Mouse (Mus musculus) forebrain, embryonic 10.5 days (tissue): Measurements from ENCODE around the gene Med12. TPM values are rescaled to one million over a fixed set of nuclear protein-coding genes. Genes with fewer than 3 reads are reported as not detected.

Experiments
- DNase-seq: peaks from one replicate; pipeline ENCODE4 v3.0.0-alpha.2; 2017; ENCODE audit warnings: low spot score; ENCODE audit errors: extremely low spot score
- H3K27ac ChIP-seq: fragments of 300-500 bp; sonication (generic); 2 replicates; pipeline ENCODE4 v1.5.1; 2016; ENCODE audit warnings: mild to moderate bottlenecking
- H3K27me3 ChIP-seq: fragments of 300-500 bp; sonication (generic); 2 replicates; pipeline ENCODE4 v1.6.1; 2016; ENCODE audit warnings: mild to moderate bottlenecking; ENCODE audit not compliant: poor library complexity, severe bottlenecking
- H3K36me3 ChIP-seq: fragments of 300-500 bp; sonication (generic); replicated peaks from 2 replicates; pipeline ENCODE4 v1.6.1; 2016; ENCODE audit warnings: mild to moderate bottlenecking, moderate library complexity
- H3K4me1 ChIP-seq: fragments of 300-500 bp; sonication (generic); 2 replicates; pipeline ENCODE4 v1.6.1; 2016
- H3K4me3 ChIP-seq: fragments of 300-500 bp; sonication (generic); 2 replicates; pipeline ENCODE4 v1.5.1; 2016; ENCODE audit warnings: mild to moderate bottlenecking, moderate library complexity
- H3K9me3 ChIP-seq: fragments of 300-500 bp; sonication (generic); 2 replicates; pipeline ENCODE4 v1.6.1; 2016; ENCODE audit warnings: mild to moderate bottlenecking, moderate library complexity
- WGBS: fragments of 180-500 bp; shearing (Covaris S2); methylation state at CpG from one replicate; pipeline ENCODE4 v1.1.7; 2016; 5-methylcytosine and 5-hydroxymethylcytosine counted together
- polyA plus RNA-seq: library from polyadenylated mRNA; unstranded; fragments of >200 nt; fragmentation: Nextera tagmentation; extraction: Ambion mirVana; gene quantifications from 2 replicates; pipeline ENCODE4 v1.2.1, GENCODE M21; 2016

The Med12 gene
- polyA plus RNA-seq, 1 experiment from 2014 or later = 33.8 TPM

DNA sequence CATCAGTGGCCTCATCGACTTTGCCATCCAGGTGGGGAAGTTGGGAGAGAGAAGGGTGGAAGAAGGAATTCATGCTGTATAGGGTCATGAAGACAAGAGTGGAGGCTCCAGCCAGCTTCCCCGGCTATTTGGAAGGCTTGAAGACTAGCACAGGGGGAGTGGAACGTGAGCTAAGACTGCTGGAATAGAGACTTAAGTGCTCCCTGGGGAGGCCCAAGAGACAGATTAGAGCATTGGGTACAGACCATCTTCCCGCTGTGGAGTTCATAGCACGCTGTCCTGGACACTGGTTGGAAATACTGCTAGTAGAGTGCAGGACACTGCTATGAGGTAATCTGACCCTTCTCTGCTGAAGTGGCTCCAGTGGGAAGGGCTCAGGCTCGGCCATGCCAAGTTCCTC lies 9.0 kb downstream of the Med12 start:
- peaks cover 99% of the 10 kb centered on the region for H3K36me3 ChIP-seq
- WGBS = 91% methylated on average over 6 of the region's 6 CpGs

GRCm38 (mm10) chrX:101285534-101285933 lies 11.7 kb downstream of the Med12 start:
- Histone ChIP-seq H3K4me1 (no peaks in the 10 kb centered on the region), H3K9me3 (no peaks in the 10 kb centered on the region), H3K36me3 (peaks cover 99% of the 10 kb centered on the region), H3K27ac (no peak overlapping the region), H3K27me3 (peaks cover 96% of the 10 kb centered on the region), H3K4me3 (no peak overlapping the region)
- peak; percentile 37 for DNase-seq
- WGBS = 33% methylated on average over 6 of the region's 6 CpGs

More for the DNA sequence above, 9.0 kb downstream of the Med12 start:
- H3K27ac ChIP-seq = no peak overlapping the region
- no peaks in the 10 kb centered on the region for H3K4me1 ChIP-seq
- H3K9me3 ChIP-seq = no peaks in the 10 kb centered on the region
- peaks cover 76% of the 10 kb centered on the region for H3K27me3 ChIP-seq
- no peak for DNase-seq
- no peak overlapping the region for H3K4me3 ChIP-seq

- DNase-seq = no peak
- Histone ChIP-seq H3K4me3 (no peak overlapping the region), H3K27me3 (peaks cover 94% of the 10 kb centered on the region), H3K36me3 (peaks cover 99% of the 10 kb centered on the region), H3K4me1 (no peaks in the 10 kb centered on the region), H3K9me3 (no peaks in the 10 kb centered on the region), H3K27ac (no peak overlapping the region)
- 93% methylated on average over 14 of the region's 14 CpGs for WGBS
Measured at GRCm38 (mm10) chrX:101285953-101286670, 12.3 kb downstream of the Med12 start.

- WGBS = 88% methylated on average over 3 of the region's 3 CpGs
- Histone ChIP-seq H3K36me3 (peaks cover 99% of the 10 kb centered on the region), H3K9me3 (no peaks in the 10 kb centered on the region), H3K27ac (no peak overlapping the region), H3K4me3 (no peak overlapping the region), H3K4me1 (no peaks in the 10 kb centered on the region), H3K27me3 (peaks cover 94% of the 10 kb centered on the region)
- DNase-seq = no peak
Measured at GRCm38 (mm10) chrX:101287543-101287942, 13.7 kb downstream of the Med12 start.

DNA sequence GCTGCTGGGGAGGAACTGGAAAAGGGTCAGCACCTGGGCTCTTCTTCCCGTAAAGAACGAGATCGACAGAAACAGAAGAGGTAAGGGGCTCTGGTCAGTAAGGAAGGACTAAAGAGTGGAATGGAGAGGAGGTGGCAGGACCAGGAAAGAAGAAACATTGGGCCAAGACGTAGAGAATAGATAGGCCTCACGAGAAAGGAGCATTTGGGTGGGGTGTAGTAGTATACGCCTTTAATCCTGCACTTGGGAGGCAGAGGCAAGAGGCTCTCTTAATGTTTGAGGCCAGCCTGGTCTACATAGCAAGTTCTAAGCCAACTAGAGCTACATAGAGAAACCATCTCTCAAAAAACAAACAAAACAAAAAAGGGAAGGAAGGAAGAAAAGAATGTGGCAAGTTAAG lies 14.6 kb downstream of the Med12 start:
- Histone ChIP-seq H3K27me3 (peaks cover 94% of the 10 kb centered on the region), H3K4me1 (no peaks in the 10 kb centered on the region), H3K9me3 (no peaks in the 10 kb centered on the region), H3K4me3 (no peak overlapping the region), H3K27ac (no peak overlapping the region), H3K36me3 (peaks cover 99% of the 10 kb centered on the region)
- WGBS = 93% methylated on average over 6 of the region's 6 CpGs
- no peak for DNase-seq

DNA sequence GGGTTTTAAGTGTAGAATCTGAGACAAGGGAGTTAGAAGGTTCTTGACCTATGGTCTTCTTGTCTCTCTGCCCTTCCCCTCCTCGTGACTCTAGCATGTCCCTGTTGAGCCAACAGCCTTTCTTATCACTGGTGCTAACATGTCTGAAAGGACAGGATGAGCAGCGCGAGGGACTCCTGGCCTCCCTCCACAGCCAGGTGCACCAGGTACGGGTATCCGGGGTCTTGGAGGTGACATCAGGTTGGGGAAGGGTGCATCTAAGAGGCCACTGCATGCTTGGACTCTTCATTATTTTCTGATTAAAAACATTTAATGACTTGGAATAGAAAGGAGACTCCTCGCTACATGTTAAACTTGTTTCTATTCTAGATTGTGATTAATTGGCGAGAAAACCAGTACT lies 15.2 kb downstream of the Med12 start:
- Histone ChIP-seq H3K4me3 (no peak overlapping the region), H3K27me3 (peaks cover 94% of the 10 kb centered on the region), H3K36me3 (peaks cover 99% of the 10 kb centered on the region), H3K9me3 (no peaks in the 10 kb centered on the region), H3K4me1 (no peaks in the 10 kb centered on the region), H3K27ac (no peak overlapping the region)
- DNase-seq = no peak
- WGBS = 92% methylated on average over 7 of the region's 7 CpGs

- Histone ChIP-seq H3K27me3 (peaks cover 94% of the 10 kb centered on the region), H3K4me3 (no peak overlapping the region), H3K27ac (no peak overlapping the region), H3K36me3 (peaks cover 99% of the 10 kb centered on the region), H3K4me1 (no peaks in the 10 kb centered on the region), H3K9me3 (no peaks in the 10 kb centered on the region)
- DNase-seq = no peak
- WGBS = 86% methylated on average over 10 of the region's 10 CpGs
Measured at GRCm38 (mm10) chrX:101290111-101290510, 16.3 kb downstream of the Med12 start.

DNA sequence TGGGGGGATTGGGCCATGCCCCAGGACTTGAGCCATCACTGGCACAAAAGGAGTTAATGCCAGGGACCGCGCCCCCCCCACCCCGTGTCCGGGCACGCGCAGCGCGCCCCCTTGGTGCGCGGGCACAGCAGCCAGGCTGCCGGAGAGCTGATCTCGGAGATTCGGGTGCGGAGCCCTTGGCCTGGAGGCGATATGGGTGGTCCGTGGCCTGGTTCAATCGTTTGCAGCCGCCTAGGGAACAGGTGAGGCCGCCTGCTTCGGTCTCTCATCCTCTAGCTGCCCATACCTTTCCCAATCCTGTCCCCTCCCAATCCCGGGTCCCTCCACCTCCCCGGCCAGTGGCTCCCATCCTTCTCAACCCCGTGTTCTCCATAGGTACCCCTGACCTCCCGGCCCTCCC lies 25.2 kb downstream of the Med12 start, which contains the start of gene Nlgn3:
Gene Nlgn3 (plus strand): TSS at position 114 of the 400 bp plus-strand sequence.
- peaks cover 39% of the 10 kb centered on the region for H3K36me3 ChIP-seq
- DNase-seq = peak; percentile 43
- 14% methylated on average over 22 of the region's 24 CpGs for WGBS
- H3K27me3 ChIP-seq = peaks cover 98% of the 10 kb centered on the region
- H3K4me3 ChIP-seq = peak within 1 kb of the TSS; percentile 52
- H3K9me3 ChIP-seq = no peaks in the 10 kb centered on the region
- peaks cover 56% of the 10 kb centered on the region for H3K4me1 ChIP-seq
- peak within 1 kb of the TSS; percentile 85 for H3K27ac ChIP-seq

- no peaks in the 10 kb centered on the region for H3K9me3 ChIP-seq
- peaks cover 32% of the 10 kb centered on the region for H3K36me3 ChIP-seq
- H3K27me3 ChIP-seq = peaks cover 99% of the 10 kb centered on the region
- H3K4me1 ChIP-seq = peaks cover 63% of the 10 kb centered on the region
- H3K4me3 ChIP-seq = peak overlapping the region; percentile 52
- H3K27ac ChIP-seq = peak overlapping the region; percentile 85
- 19% methylated on average over 11 of the region's 13 CpGs for WGBS
- peak; percentile 67 for DNase-seq
Measured at GRCm38 (mm10) chrX:101299473-101300426, 25.9 kb downstream of the Med12 start.

DNA sequence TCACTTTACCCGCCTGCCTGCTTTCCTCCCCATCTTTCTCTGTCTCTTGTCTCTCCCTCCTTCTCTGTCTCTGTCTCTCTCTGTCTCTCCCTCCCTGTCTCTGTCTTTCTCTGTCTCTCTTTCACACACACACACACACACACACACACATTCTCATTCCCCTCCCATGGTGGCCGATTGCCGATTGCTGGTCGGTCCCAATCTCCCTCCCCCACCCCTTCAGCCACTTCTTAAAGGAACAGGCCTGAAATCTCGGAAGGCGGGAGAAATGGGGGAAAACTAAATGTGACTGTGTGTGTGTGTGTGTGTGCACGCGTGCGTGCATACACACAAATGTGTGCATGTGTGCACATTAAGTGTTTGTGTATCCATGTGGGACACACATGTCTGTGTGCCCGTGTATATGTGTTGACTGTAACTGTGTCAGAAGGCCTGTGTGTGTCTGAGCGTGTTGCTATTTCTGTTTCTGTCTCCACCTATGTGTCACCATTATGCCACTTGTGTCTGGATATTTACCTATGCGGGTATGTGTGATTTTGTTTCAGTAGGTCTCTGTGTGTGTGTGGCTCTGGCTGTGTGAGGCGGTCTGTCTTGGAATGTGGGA lies 26.7 kb downstream of the Med12 start:
- Histone ChIP-seq H3K9me3 (no peaks in the 10 kb centered on the region), H3K4me3 (peak overlapping the region; percentile 52), H3K4me1 (peaks cover 67% of the 10 kb centered on the region), H3K27ac (peak overlapping the region; percentile 85), H3K36me3 (peaks cover 25% of the 10 kb centered on the region), H3K27me3 (peaks cover 100% of the 10 kb centered on the region)
- 40% methylated on average over 13 of the region's 13 CpGs for WGBS
- DNase-seq = no peak

- no peaks in the 10 kb centered on the region for H3K9me3 ChIP-seq
- peaks cover 14% of the 10 kb centered on the region for H3K36me3 ChIP-seq
- H3K4me1 ChIP-seq = peaks cover 67% of the 10 kb centered on the region
- 72% methylated on average over 9 of the region's 9 CpGs for WGBS
- peak overlapping the region; percentile 52; the same call in 1 of the 2 replicates for H3K4me3 ChIP-seq
- H3K27ac ChIP-seq = peak overlapping the region; percentile 85
- H3K27me3 ChIP-seq = peaks cover 100% of the 10 kb centered on the region
- DNase-seq = no peak
Measured at GRCm38 (mm10) chrX:101301654-101302053, 27.8 kb downstream of the Med12 start.

DNA sequence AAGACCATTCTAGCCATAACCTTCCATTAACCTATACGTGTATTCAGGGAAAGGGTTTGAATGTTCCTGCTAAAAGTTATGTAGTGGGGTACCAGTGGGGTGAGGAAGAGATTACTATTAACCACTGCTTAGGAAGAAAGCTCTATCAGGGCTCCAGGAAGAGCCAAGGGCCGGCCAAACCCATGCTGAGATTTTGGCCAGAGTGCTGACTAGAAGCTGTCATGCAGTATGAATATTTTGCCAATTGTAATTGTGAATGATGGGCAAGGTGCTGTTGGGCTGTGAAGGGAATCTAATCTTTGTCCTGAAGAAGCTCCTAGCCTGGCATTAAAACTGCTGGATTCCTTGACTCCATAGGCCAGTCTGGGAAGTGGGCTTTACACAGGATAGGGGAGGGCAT lies 30.8 kb downstream of the Med12 start:
- Histone ChIP-seq H3K4me1 (peaks cover 56% of the 10 kb centered on the region), H3K9me3 (no peaks in the 10 kb centered on the region), H3K36me3 (no peaks in the 10 kb centered on the region; the same call in 1 of the 2 replicates), H3K27ac (0 out of 2 replicates have a peak overlapping the region, but pooled peaks have one; percentile 60), H3K4me3 (no peak overlapping the region), H3K27me3 (peaks cover 100% of the 10 kb centered on the region)
- 42% methylated on average over 2 of the region's 2 CpGs for WGBS
- no peak for DNase-seq
